Mouse (Mus musculus) olfactory bulb, adult 2 months (tissue): ENCODE results near the gene Mgmt.

Experiments
- CTCF ChIP-seq: fragments of 200-500 bp; IDR thresholded peaks from 2 replicates; pipeline ENCODE4 v1.5.1; 2012; ENCODE audit warnings: low read depth, mild to moderate bottlenecking, low read length, moderate library complexity; ENCODE audit not compliant: insufficient read depth
- POLR2A ChIP-seq: fragments of 200-500 bp; IDR thresholded peaks from 2 replicates; pipeline ENCODE4 v1.6.1; 2012; ENCODE audit warnings: mild to moderate bottlenecking, low read depth, low read length, moderate library complexity; ENCODE audit not compliant: insufficient read depth

DNA sequence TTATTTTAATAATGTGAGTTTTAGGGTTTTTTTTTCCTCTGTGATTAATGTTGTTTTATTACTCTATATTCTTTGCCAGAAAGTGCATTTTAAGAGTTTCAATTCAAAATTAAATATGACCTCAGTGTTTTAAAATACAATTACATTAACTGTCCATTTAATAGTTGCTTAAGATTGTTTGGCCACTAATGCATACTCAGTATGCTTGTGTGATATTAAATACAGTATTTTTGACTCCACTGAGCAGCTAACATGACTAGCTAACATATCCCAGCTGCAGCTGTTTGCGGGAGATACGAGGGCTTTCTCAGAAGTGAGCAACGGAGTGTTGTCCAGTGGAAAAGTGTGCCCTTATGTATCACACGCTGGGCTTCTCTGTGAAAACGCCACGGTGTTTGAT lies 179.9 kb downstream of the Mgmt start:
- TF ChIP-seq POLR2A, result no peak
- no peak for TF ChIP-seq CTCF
